Mouse (Mus musculus): ENCODE results near the gene Bcat1.
A peak's percentile ranks its signal among the peaks of the same experiment; 100 is the strongest.

Bcat1 gene

GRCm38 (mm10) chr6:145002094-145002936, 73.7 kb downstream of the Bcat1 start:
- no peak for DNase-seq

- no peak for DNase-seq
Measured at GRCm38 (mm10) chr6:145001493-145001892, 74.5 kb downstream of the Bcat1 start.

GRCm38 (mm10) chr6:144997229-144997628, 78.8 kb downstream of the Bcat1 start:
- DNase-seq: no peak

- no peak for DNase-seq
Measured at GRCm38 (mm10) chr6:144992111-144992510, 83.9 kb downstream of the Bcat1 start.

GRCm38 (mm10) chr6:144989193-144989592, 86.8 kb downstream of the Bcat1 start:
- no peak for DNase-seq

GRCm38 (mm10) chr6:144987676-144988075, 88.3 kb downstream of the Bcat1 start:
- DNase-seq: no peak

- no peak for DNase-seq
Measured at GRCm38 (mm10) chr6:144987216-144987615, 88.8 kb downstream of the Bcat1 start.

- DNase-seq: no peak
Measured at GRCm38 (mm10) chr6:144984221-144984620, 91.8 kb downstream of the Bcat1 start.

GRCm38 (mm10) chr6:144982093-144982492, 93.9 kb downstream of the Bcat1 start:
- DNase-seq: no peak

- DNase-seq: no peak
Measured at GRCm38 (mm10) chr6:144972351-144972750, 103.6 kb downstream of the Bcat1 start.

- no peak for DNase-seq
Measured at GRCm38 (mm10) chr6:144970900-144971299, 105.1 kb downstream of the Bcat1 start.

GRCm38 (mm10) chr6:144967536-144967935, 108.4 kb downstream of the Bcat1 start:
- DNase-seq: no peak

- DNase-seq: no peak
Measured at GRCm38 (mm10) chr6:144964205-144964604, 111.8 kb downstream of the Bcat1 start.

GRCm38 (mm10) chr6:144963156-144963555, 112.8 kb downstream of the Bcat1 start:
- no peak for DNase-seq

GRCm38 (mm10) chr6:144962013-144962354, 114.0 kb downstream of the Bcat1 start:
- DNase-seq: peak; percentile 22

- DNase-seq: peak; percentile 19
Measured at GRCm38 (mm10) chr6:144961253-144962012, 114.6 kb downstream of the Bcat1 start.

- DNase-seq: no peak
Measured at GRCm38 (mm10) chr6:144955887-144956547, 120.0 kb downstream of the Bcat1 start.

- no peak for DNase-seq
Measured at GRCm38 (mm10) chr6:144952885-144953284, 123.1 kb downstream of the Bcat1 start.

GRCm38 (mm10) chr6:144944435-144945365, 131.3 kb downstream of the Bcat1 start:
- DNase-seq: no peak
